Mouse (Mus musculus): Measurements from ENCODE around the gene Rpl39. TPM values are rescaled to one million over a fixed set of nuclear protein-coding genes. Genes with fewer than 3 reads are reported as not detected.
A peak's percentile ranks its signal among the peaks of the same experiment; 100 is the strongest.
"Not testable (repeated sequence)": the region's sequence is repeated elsewhere in the genome, so short reads cannot be mapped to it uniquely, and the experiment has no call there.

The Rpl39 gene
- polyA plus RNA-seq, 1 experiment from 2014 or later = 591 TPM

DNA sequence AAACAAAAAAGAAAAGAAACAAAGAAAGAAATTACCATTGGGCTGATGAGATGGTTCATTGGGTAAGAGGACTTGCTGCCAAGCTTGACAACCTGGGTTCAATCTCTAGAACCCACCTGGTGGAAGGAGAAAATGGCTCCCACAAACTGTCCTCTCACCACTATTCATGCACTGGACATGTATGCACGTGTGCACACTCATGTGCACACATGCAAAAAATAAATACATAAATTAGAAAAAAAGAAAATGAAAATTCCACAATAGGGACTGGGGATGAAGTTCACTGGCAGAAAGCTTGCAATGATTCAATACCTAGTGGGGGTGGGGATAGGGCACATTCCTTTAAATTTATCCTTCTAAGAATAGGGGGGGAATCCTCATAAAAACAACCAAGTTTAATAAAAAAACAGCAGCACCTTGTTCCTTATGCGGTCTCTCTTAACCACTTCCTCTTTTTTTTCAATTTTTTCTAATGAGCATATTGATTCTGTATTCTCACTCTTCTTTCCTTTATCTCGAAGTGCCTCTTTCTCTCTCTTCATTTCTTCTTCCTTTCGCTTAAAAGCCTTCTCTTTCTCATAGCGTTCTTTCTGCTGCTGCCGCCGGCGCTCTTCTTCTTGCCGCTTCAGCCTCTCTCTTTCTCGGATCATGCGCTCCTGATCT, 10.0 kb upstream of the Rpl39 start:
- H3K36me3 ChIP-seq = peaks cover 7% of the 10 kb centered on the region; the same call in 1 of the 2 replicates
- 90% methylated on average over 11 of the region's 11 CpGs for WGBS
- no peaks in the 10 kb centered on the region for H3K27me3 ChIP-seq
- H3K4me2 ChIP-seq = no peak overlapping the region
- no peak overlapping the region for H3K27ac ChIP-seq
- no peak overlapping the region for H3K9ac ChIP-seq
- no peaks in the 10 kb centered on the region for H3K4me1 ChIP-seq
- no peak overlapping the region for H3K4me3 ChIP-seq
- ATAC-seq (ENCODE audit: insufficient number of reproducible peaks, low FRiP score, low TSS enrichment, low read depth) = no peak
- no peaks in the 10 kb centered on the region for H3K9me3 ChIP-seq

- Histone ChIP-seq H3K27me3 (no peaks in the 10 kb centered on the region), H3K36me3 (peaks cover 7% of the 10 kb centered on the region; the same call in 1 of the 2 replicates), H3K4me1 (no peaks in the 10 kb centered on the region), H3K9ac (no peak overlapping the region), H3K27ac (no peak overlapping the region), H3K9me3 (no peaks in the 10 kb centered on the region), H3K4me2 (no peak overlapping the region), H3K4me3 (no peak overlapping the region)
- ATAC-seq (ENCODE audit: insufficient number of reproducible peaks, low FRiP score, low TSS enrichment, low read depth) = no peak
- WGBS = 86% methylated on average over 3 of the region's 3 CpGs
These were observed 6.3 kb upstream of the Rpl39 start for GRCm38 (mm10) chrX:37091457-37091856.

- no peak overlapping the region for H3K4me3 ChIP-seq
- no peak overlapping the region for H3K9ac ChIP-seq
- H3K9me3 ChIP-seq = no peaks in the 10 kb centered on the region
- H3K36me3 ChIP-seq = peaks cover 3% of the 10 kb centered on the region; the same call in 1 of the 2 replicates
- WGBS = 93% methylated on average over 1 of the region's 1 CpGs
- no peak overlapping the region for H3K27ac ChIP-seq
- H3K4me1 ChIP-seq = no peaks in the 10 kb centered on the region
- H3K4me2 ChIP-seq = no peak overlapping the region
- H3K27me3 ChIP-seq = no peaks in the 10 kb centered on the region
- no peak for ATAC-seq (ENCODE audit: insufficient number of reproducible peaks, low FRiP score, low TSS enrichment, low read depth)
These were observed 3.6 kb upstream of the Rpl39 start for GRCm38 (mm10) chrX:37088778-37089177.

GRCm38 (mm10) chrX:37085665-37086064, 463 bp upstream of the Rpl39 start:
- H3K27me3 ChIP-seq = no peaks in the 10 kb centered on the region
- H3K4me1 ChIP-seq = peaks cover 5% of the 10 kb centered on the region; the same call in 1 of the 2 replicates
- H3K4me3 ChIP-seq = peak overlapping the region; percentile 50
- H3K36me3 ChIP-seq = peaks cover 4% of the 10 kb centered on the region; the same call in 1 of the 2 replicates
- no peaks in the 10 kb centered on the region for H3K9me3 ChIP-seq
- ATAC-seq (ENCODE audit: insufficient number of reproducible peaks, low FRiP score, low TSS enrichment, low read depth) = no peak; the same call in 1 of the 2 replicates
- WGBS = 17% methylated on average over 9 of the region's 9 CpGs
- peak overlapping the region; percentile 88 for H3K27ac ChIP-seq
- H3K4me2 ChIP-seq = peak overlapping the region; percentile 50
- no peak overlapping the region for H3K9ac ChIP-seq

DNA sequence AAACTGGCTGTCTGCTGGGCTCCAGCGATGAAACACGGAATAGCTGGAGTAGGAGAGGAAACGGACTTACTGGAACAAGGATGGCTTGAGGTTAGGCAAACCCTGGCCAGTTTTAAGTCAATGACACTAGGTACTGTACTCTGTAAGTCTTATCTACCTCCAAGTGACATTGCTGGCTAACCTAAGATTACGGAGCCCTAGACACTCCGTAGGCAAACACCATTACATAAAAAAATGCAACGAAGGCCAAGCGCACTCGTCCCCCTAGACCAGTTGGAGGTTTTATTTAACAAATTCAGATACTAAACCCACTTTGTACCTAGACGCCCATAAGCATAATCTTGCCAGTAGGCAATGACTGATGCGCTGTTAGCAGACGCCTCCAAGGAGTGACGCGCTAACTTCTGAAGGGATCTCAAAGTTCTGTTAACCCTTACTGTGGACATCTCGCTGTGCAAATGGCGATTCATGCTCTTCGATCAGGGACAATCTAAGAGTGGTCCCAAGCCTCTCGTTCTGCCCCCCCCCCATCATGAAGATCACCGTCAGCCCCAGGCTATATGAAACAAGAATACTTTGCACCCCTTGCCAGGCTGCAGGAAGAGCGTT, 780 bp downstream of the Rpl39 start:
- 18% methylated on average over 19 of the region's 19 CpGs for WGBS
- peak overlapping the region; percentile 50 for H3K4me3 ChIP-seq
- H3K9ac ChIP-seq = peak overlapping the region; percentile 49
- no peak for ATAC-seq (ENCODE audit: insufficient number of reproducible peaks, low FRiP score, low TSS enrichment, low read depth)
- H3K9me3 ChIP-seq = no peaks in the 10 kb centered on the region
- H3K27me3 ChIP-seq = no peaks in the 10 kb centered on the region
- peak overlapping the region; percentile 88 for H3K27ac ChIP-seq
- peaks cover 4% of the 10 kb centered on the region; the same call in 1 of the 2 replicates for H3K36me3 ChIP-seq
- peak overlapping the region; percentile 50 for H3K4me2 ChIP-seq
- peaks cover 5% of the 10 kb centered on the region; the same call in 1 of the 2 replicates for H3K4me1 ChIP-seq

DNA sequence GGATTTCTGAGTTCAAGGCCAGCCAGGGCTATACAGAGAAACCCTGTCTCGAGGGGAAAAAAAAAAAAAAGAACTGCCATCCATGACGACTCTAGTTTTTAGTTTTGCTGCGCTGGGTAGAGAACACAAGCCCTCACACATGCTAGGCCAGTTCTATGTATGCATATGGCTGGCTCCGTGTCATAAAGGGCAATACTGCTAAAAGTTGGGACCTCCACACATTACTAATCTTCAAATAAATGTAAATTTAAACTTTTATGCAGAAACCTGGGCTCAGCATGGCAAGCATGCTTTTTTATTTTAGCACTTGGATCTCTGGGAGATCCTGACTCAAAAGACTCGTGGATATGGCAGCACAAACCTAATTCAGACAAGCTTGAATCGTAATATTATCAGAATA, 4.0 kb downstream of the Rpl39 start:
- no peak for ATAC-seq (ENCODE audit: insufficient number of reproducible peaks, low FRiP score, low TSS enrichment, low read depth)
- Histone ChIP-seq H3K4me1 (peaks cover 5% of the 10 kb centered on the region; the same call in 1 of the 2 replicates), H3K9ac (no peak overlapping the region), H3K9me3 (no peaks in the 10 kb centered on the region), H3K4me2 (no peak overlapping the region), H3K4me3 (no peak overlapping the region), H3K36me3 (peaks cover 4% of the 10 kb centered on the region; the same call in 1 of the 2 replicates), H3K27ac (no peak overlapping the region), H3K27me3 (no peaks in the 10 kb centered on the region)
- 49% methylated on average over 6 of the region's 6 CpGs for WGBS

DNA sequence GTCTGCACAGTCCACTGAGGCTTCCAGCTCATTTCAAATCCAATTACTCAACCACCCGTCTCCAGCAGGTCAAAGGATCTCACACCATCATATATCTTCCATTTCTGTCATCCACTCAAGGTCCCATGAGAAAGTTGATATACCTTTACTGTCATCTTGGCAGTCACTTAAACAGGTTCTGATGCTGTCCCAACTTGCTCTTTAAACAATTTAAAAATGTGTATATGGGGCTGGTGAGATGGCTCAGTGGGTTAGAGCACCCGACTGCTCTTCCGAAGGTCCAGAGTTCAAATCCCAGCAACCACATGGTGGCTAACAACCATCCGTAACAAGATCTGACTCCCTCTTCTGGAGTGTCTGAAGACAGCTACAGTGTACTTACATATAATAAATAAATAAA, 4.9 kb downstream of the Rpl39 start:
- not testable (repeated sequence) for H3K27me3 ChIP-seq
- WGBS = 67% methylated on average over 4 of the region's 4 CpGs

GRCm38 (mm10) chrX:37076651-37077050, 8.6 kb downstream of the Rpl39 start:
- Histone ChIP-seq H3K4me1 (no peaks in the 10 kb centered on the region), H3K27ac (no peak overlapping the region), H3K4me3 (no peak overlapping the region), H3K9ac (no peak overlapping the region), H3K27me3 (no peaks in the 10 kb centered on the region), H3K9me3 (no peaks in the 10 kb centered on the region), H3K36me3 (no peaks in the 10 kb centered on the region), H3K4me2 (no peak overlapping the region)
- WGBS = 80% methylated on average over 8 of the region's 8 CpGs
- no peak for ATAC-seq (ENCODE audit: insufficient number of reproducible peaks, low FRiP score, low TSS enrichment, low read depth)

More for the DNA sequence above, 4.9 kb downstream of the Rpl39 start:
- ATAC-seq (ENCODE audit: insufficient number of reproducible peaks, low FRiP score, low TSS enrichment, low read depth); H3K9ac ChIP-seq; H3K27ac ChIP-seq; H3K4me3 ChIP-seq; H3K4me2 ChIP-seq; H3K9me3 ChIP-seq; H3K4me1 ChIP-seq; H3K36me3 ChIP-seq: not testable (repeated sequence)

- no peaks in the 10 kb centered on the region for H3K9me3 ChIP-seq
- H3K4me2 ChIP-seq = no peak overlapping the region
- H3K4me3 ChIP-seq = no peak overlapping the region
- H3K27me3 ChIP-seq = no peaks in the 10 kb centered on the region
- H3K4me1 ChIP-seq = no peaks in the 10 kb centered on the region
- H3K9ac ChIP-seq = no peak overlapping the region
- H3K27ac ChIP-seq = no peak overlapping the region
- no peaks in the 10 kb centered on the region for H3K36me3 ChIP-seq
- 32% methylated on average over 9 of the region's 9 CpGs for WGBS
- no peak for ATAC-seq (ENCODE audit: insufficient number of reproducible peaks, low FRiP score, low TSS enrichment, low read depth)
These were observed 10.8 kb downstream of the Rpl39 start for GRCm38 (mm10) chrX:37074262-37074892.

GRCm38 (mm10) chrX:37068766-37069165, 16.4 kb downstream of the Rpl39 start:
- Histone ChIP-seq H3K9me3 (no peaks in the 10 kb centered on the region), H3K4me2 (no peak overlapping the region), H3K4me1 (no peaks in the 10 kb centered on the region), H3K4me3 (no peak overlapping the region), H3K27ac (no peak overlapping the region), H3K27me3 (no peaks in the 10 kb centered on the region), H3K9ac (no peak overlapping the region), H3K36me3 (no peaks in the 10 kb centered on the region)
- WGBS = 76% methylated on average over 5 of the region's 5 CpGs
- ATAC-seq (ENCODE audit: insufficient number of reproducible peaks, low FRiP score, low TSS enrichment, low read depth) = no peak

GRCm38 (mm10) chrX:37067299-37067698, 17.9 kb downstream of the Rpl39 start:
- Histone ChIP-seq H3K36me3 (no peaks in the 10 kb centered on the region), H3K27me3 (no peaks in the 10 kb centered on the region), H3K9me3 (no peaks in the 10 kb centered on the region), H3K4me2 (no peak overlapping the region), H3K4me3 (no peak overlapping the region), H3K27ac (no peak overlapping the region), H3K9ac (no peak overlapping the region), H3K4me1 (no peaks in the 10 kb centered on the region)
- no peak for ATAC-seq (ENCODE audit: insufficient number of reproducible peaks, low FRiP score, low TSS enrichment, low read depth)
- WGBS = 83% methylated on average over 3 of the region's 3 CpGs

GRCm38 (mm10) chrX:37063902-37064301, 21.3 kb downstream of the Rpl39 start:
- Histone ChIP-seq H3K27ac (no peak overlapping the region), H3K9me3 (no peaks in the 10 kb centered on the region), H3K4me3 (no peak overlapping the region), H3K4me2 (no peak overlapping the region), H3K4me1 (no peaks in the 10 kb centered on the region), H3K27me3 (no peaks in the 10 kb centered on the region), H3K9ac (no peak overlapping the region), H3K36me3 (no peaks in the 10 kb centered on the region)
- WGBS = 76% methylated on average over 9 of the region's 9 CpGs
- ATAC-seq (ENCODE audit: insufficient number of reproducible peaks, low FRiP score, low TSS enrichment, low read depth) = no peak
